Mouse (Mus musculus) bone marrow macrophage, adult 2 months (primary cell): ENCODE measurements around the gene Grhl1. TPM values are rescaled to one million over a fixed set of nuclear protein-coding genes. Genes with fewer than 3 reads are reported as not detected.
A peak's percentile ranks its signal among the peaks of the same experiment; 100 is the strongest.

Source experiments
- H3K27ac ChIP-seq: 2 replicates; pipeline ENCODE4 v1.5.1; 2012; ENCODE audit warnings: low read depth, low read length; ENCODE audit not compliant: insufficient read depth
- H3K4me1 ChIP-seq: 2 replicates; pipeline ENCODE4 v1.6.1; 2012; ENCODE audit warnings: low read length; ENCODE audit not compliant: control insufficient read depth, insufficient read depth
- H3K4me3 ChIP-seq: 2 replicates; pipeline ENCODE4 v1.5.1; 2012; ENCODE audit warnings: mild to moderate bottlenecking, low read length, moderate library complexity; ENCODE audit not compliant: insufficient read depth
- CTCF ChIP-seq: IDR thresholded peaks from 2 replicates; pipeline ENCODE4 v1.5.1; 2012; ENCODE audit warnings: low read depth, mild to moderate bottlenecking, low read length, moderate library complexity
- POLR2A ChIP-seq: IDR thresholded peaks from 2 replicates; pipeline ENCODE4 v1.6.1; 2012; ENCODE audit warnings: mild to moderate bottlenecking, low read depth, low read length, borderline replicate concordance
- polyA plus RNA-seq: library from polyadenylated mRNA; stranded (reverse); fragments of >200 nt; gene quantifications from 2 replicates; pipeline ENCODE4 v1.2.4, GENCODE M21; 2012; ENCODE audit not compliant: missing spikeins, insufficient read depth, insufficient read length

Grhl1 gene
- polyA plus RNA-seq, 1 experiment, result not detected

- TF ChIP-seq CTCF (no peak), POLR2A (no peak)
- 0 out of 2 replicates have a peak, but pooled peaks cover 2% of the 10 kb centered on the region for H3K4me1 ChIP-seq
- no peak overlapping the region for H3K4me3 ChIP-seq
- no peak overlapping the region for H3K27ac ChIP-seq
These were observed 14.1 kb downstream of the Grhl1 start for GRCm38 (mm10) chr12:24586193-24586592.

DNA sequence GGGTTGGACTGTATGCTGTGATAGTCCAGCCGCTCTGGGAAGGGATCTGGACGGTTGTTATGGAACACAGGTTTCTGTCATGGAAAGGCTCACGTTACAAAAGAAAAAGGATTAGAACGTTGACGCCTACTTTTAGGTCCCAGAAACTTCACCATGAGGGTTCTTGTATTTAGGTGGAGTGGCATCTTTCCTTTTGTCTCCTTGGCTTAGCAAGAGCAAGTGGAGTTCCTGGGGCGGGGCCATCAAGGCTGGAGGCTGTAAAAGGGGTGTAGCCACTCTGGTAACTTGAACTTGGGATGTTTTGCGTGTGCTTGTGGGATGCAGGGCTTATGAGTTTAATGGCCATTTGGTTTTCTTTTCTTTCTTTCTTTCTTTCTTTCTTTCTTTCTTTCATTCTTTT, 18.3 kb downstream of the Grhl1 start:
- TF ChIP-seq POLR2A (no peak), CTCF (no peak)
- no peak overlapping the region for H3K27ac ChIP-seq
- no peak overlapping the region for H3K4me3 ChIP-seq
- peaks cover 14% of the 10 kb centered on the region for H3K4me1 ChIP-seq

DNA sequence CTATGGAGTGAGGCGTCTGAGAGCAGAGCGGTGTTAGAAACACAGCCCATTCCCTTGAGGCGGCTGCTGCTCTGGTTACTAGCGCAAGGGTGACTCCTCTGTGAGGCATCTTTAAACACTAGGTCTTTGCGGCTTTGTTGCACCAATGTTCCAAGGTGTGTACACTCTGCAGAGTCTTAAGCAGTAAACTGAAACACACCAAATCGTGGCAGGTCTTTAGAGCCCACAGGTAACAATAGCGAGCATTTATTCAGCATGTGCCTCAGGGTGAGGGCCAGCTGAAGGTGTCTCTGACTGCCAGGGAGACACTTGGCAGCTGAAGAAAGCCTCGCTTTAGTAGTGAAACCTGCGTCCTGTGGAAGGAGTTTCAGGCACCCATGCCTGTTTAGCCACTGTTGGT, 20.0 kb downstream of the Grhl1 start:
- no peak for TF ChIP-seq POLR2A
- TF ChIP-seq CTCF, result no peak
- Histone ChIP-seq H3K27ac (no peak overlapping the region), H3K4me1 (peaks cover 14% of the 10 kb centered on the region), H3K4me3 (no peak overlapping the region)

DNA sequence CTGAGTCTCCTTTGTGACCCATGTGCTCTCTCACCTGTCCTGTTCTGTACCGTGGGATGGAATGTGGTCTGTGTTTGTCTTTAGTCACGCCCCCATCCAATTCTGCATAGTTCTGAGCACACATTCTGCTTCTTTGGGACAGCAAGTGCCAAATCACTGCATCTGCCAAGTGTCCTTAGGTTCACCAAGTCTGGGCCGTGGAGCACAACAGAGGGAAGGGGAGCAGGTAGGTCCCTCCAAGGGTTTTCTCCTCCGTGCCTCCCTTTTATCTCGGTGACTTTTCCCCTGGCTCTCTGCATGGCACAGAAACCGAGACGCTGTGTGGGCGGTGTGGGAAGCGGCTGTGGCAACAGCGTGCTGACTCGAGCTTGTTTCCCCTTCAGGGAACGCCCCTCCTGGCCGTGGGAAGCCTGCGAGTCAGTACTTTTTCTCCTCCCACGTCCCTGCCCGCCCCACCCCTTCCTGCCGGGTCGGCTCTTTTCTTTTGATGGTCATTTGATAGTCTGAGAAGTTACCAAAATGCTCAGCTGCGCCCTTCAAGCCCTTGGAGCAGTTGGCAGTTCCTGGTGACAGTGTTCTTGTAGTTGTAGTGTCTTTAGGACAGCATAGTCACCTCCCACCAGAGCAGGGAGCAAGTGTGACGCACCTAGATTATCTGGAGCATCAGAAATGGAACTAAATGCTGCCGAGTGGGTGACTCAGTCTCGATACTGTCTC, 21.0 kb downstream of the Grhl1 start:
- TF ChIP-seq POLR2A (no peak), CTCF (no peak)
- Histone ChIP-seq H3K27ac (0 out of 2 replicates have a peak overlapping the region, but pooled peaks have one; percentile 1), H3K4me3 (peak overlapping the region; percentile 66), H3K4me1 (peaks cover 14% of the 10 kb centered on the region)

DNA sequence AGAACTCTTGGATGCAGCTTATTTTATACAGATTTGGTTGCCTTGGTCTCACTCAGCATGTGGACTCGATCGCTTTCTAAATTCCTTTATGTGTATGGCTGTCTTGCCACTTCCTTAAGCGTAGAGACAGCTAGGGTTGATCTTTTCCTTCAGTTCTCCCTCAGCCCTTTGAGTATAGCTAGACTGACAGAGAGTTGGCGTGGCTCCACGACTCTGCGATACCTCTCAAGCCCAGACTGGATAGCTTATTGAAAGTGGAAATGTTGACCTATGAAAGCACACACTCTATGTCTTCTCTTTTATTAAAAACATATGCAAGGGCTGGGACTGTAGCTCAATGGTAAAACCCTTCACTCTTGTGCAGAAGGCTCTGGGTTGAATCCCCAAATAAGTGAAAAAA, 25.3 kb downstream of the Grhl1 start:
- H3K4me3 ChIP-seq, result no peak overlapping the region
- H3K4me1 ChIP-seq, result peaks cover 10% of the 10 kb centered on the region
- no peak overlapping the region for H3K27ac ChIP-seq
- TF ChIP-seq CTCF, result no peak
- TF ChIP-seq POLR2A, result no peak

- Histone ChIP-seq H3K27ac (no peak overlapping the region), H3K4me3 (no peak overlapping the region), H3K4me1 (0 out of 2 replicates have a peak, but pooled peaks cover 2% of the 10 kb centered on the region)
- TF ChIP-seq POLR2A (no peak), CTCF (no peak)
These were observed 27.3 kb downstream of the Grhl1 start for GRCm38 (mm10) chr12:24599366-24599895.

DNA sequence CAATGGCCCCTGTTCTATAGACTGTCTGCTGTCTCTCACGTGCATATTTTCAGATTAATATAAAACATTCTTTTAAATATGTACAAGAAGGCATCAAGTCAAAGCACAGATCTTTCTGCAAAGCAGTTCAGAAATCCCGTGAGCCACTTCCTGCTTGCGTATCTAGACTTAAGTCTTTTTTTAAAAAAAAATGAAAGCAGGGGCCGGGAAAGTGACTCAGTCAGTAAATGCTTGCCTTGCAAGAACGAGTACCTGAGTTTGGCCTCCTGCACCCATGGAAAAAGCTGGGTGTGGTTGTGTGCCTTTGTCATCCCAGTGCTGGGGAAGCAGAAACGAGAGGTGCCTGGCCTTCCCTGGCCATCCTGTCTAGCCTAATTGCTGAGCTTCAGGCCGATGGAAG, 28.0 kb downstream of the Grhl1 start:
- H3K4me1 ChIP-seq, result 0 out of 2 replicates have a peak, but pooled peaks cover 2% of the 10 kb centered on the region
- H3K4me3 ChIP-seq, result no peak overlapping the region
- no peak overlapping the region for H3K27ac ChIP-seq
- TF ChIP-seq CTCF (no peak), POLR2A (no peak)

DNA sequence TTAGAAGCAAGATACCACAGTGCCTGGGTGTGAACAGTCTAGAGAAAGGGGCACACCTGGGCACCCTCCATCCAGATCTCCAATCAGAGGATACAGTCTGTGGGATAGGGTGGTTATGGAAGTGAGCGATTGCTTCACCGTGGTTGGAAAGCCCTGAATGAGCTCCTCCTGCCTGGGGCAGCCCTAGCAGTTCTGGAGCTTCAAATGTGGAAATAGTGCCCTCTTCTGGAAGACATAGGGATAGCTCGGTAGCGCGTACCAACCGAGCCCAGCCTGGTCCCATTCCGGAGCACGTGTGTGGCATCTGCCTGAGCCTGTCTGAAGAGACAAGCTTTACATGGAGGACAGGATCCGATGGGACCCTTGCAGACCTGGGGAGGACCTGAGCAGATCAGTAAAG, 28.7 kb downstream of the Grhl1 start:
- H3K27ac ChIP-seq, result no peak overlapping the region
- no peaks in the 10 kb centered on the region for H3K4me1 ChIP-seq
- no peak overlapping the region for H3K4me3 ChIP-seq
- TF ChIP-seq POLR2A, result no peak
- peak; percentile 65 for TF ChIP-seq CTCF

DNA sequence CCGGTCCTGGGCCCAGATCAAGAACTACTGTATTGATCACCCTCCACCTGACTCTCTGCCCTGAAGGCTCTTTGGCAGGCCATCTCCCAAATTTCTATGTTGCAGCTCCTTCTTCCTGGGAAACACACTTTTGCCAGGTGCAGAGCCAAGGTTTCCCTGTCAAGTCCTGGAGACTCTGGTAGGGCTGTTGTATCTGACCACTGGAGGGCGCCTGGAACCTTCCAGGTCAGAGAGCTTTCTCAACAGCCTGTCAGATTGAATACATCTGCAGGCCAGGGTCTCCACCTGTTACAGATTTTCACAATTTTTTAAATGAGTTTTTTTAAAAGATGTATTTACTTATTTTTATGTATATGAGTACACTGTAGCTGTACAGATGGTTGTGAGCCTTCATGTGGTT, 31.2 kb downstream of the Grhl1 start:
- TF ChIP-seq POLR2A, result no peak
- TF ChIP-seq CTCF, result peak; percentile 69
- H3K27ac ChIP-seq, result no peak overlapping the region
- no peaks in the 10 kb centered on the region for H3K4me1 ChIP-seq
- no peak overlapping the region for H3K4me3 ChIP-seq

DNA sequence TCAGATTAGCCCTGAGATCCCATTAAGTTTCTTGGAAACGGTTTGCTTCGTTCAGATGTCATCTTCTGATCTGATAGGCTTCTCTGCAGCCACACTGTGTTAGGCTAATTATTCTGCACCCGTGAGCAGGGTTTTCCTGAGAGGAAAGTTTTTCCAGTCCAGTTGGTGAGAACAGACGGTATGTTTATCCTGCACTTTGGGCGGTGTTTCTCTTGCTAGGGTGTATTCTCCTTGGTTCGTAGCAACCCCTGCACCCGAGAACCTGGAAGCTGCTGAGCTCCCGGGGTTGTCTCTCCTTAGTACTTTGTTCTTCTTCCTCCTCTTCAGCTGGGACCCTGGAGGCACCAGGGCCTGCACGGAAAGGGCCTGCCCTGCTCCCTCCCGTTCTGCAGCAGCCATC, 34.1 kb downstream of the Grhl1 start:
- TF ChIP-seq CTCF (no peak), POLR2A (no peak)
- Histone ChIP-seq H3K27ac (no peak overlapping the region), H3K4me1 (no peaks in the 10 kb centered on the region), H3K4me3 (no peak overlapping the region)
